Mouse (Mus musculus) left cerebral cortex, adult 11 months (tissue): ENCODE results near the gene Atcay.
A peak's percentile ranks its signal among the peaks of the same experiment; 100 is the strongest.
"Not testable (repeated sequence)": the region's sequence is repeated elsewhere in the genome, so short reads cannot be mapped to it uniquely, and the experiment has no call there.

Experiments
- DNase-seq: peaks from one replicate; pipeline ENCODE4 v3.0.0; 2022; ENCODE audit warnings: low spot score

The Atcay gene

GRCm38 (mm10) chr10:81179451-81180342 lies 50.9 kb downstream of the Atcay start:
- DNase-seq, result no peak

GRCm38 (mm10) chr10:81178927-81179326 lies 51.7 kb downstream of the Atcay start:
- no peak for DNase-seq

DNA sequence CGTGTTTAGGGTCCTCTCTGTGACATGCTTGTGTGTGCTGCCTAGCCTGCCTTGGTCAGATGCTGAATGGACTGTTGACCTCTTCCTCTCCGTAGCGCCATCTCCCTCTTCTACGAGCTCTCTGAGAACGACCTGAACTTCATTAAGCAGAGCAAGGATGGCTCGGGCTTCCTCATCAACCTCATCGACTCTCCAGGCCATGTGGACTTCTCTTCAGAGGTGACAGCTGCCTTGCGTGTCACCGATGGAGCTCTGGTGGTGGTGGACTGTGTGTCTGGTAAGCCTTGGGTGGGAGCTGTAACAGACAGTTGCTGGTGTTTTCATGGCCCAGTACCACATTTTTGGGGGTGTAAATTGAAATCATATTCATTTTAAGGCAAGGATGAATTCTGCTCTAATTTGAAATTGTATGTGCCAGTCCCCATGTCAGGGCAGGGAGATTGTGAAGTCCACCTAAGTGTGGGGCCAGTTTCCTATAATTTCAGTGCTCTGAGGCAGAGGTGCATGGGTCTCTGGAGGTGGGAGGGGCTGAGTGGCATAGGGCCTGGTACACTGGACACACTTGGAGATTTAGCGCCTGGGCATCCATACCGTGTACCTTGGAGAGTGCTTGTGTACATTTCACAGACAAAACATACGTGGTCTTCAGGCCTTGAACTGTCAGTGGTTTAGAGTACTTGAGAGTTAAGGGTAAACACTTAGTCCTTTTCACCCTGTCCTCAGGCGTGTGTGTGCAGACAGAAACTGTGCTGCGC lies 52.5 kb downstream of the Atcay start:
- DNase-seq, result no peak

- DNase-seq, result no peak
Observed at GRCm38 (mm10) chr10:81177491-81177925, 53.1 kb downstream of the Atcay start.

DNA sequence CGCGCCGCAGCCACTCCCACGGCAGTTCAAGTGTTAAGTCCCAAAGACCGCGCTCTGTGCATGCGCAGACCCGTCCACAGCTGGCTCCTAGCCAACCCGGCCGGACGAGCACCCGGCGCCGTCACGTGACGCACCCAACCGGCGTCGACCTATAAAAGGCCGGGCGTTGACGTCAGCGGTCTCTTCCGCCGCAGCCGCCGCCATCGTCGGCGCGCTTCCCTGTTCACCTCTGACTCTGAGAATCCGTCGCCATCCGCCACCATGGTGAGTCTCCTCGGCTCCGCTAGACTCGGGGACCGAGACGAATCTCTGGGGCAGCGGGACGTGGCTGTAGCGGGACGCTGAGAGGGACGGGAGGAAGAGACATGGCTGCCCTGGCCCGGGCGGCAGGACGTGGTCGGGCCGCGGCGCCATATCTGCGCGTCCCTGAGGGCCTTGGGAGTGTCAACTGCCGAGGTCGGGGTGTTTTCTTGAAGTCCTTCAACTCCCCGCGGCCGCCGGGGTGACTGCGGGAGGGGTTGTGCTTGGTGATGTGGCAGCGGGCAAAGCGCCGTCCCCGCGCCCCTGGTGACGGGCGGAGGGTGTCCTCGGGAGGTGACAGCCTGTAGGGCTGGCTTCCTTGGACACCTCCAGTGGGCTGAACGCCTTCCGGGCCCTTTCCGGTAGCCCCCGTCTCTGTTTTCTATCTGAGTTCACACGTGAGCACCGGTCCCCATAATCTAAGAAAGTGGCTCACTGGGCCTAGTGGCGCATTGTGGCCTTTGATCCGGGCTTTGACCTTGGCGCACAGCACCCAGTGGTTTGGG lies 54.0 kb downstream of the Atcay start, which contains the start of gene Eef2:
TSS of gene Eef2 (plus strand) at position 166 of the 806 bp plus-strand sequence.
- DNase-seq, result peak; percentile 97

GRCm38 (mm10) chr10:81175936-81176465 lies 54.6 kb downstream of the Atcay start:
- no peak for DNase-seq

DNA sequence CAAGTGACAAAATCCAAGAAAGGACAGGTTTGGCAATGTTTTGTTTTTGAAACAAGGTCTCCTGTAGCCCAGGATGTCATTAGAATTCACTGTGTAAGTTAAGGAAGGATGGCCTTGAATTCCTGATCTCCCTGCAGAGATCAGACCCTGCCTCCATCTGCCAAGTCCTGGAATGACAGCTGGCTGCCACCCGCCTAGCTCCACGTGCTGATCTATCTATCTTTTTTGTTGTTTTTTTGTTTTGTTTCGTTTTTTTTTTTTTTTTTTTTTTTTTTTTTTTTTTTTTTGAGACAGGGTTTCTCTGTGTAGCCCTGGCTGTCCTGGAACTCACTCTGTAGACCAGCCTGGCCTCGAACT lies 55.3 kb downstream of the Atcay start:
- DNase-seq, result not testable (repeated sequence)

GRCm38 (mm10) chr10:81174617-81175344 lies 55.9 kb downstream of the Atcay start:
- peak; percentile 82 for DNase-seq

GRCm38 (mm10) chr10:81173132-81173531 lies 57.5 kb downstream of the Atcay start:
- DNase-seq, result no peak

DNA sequence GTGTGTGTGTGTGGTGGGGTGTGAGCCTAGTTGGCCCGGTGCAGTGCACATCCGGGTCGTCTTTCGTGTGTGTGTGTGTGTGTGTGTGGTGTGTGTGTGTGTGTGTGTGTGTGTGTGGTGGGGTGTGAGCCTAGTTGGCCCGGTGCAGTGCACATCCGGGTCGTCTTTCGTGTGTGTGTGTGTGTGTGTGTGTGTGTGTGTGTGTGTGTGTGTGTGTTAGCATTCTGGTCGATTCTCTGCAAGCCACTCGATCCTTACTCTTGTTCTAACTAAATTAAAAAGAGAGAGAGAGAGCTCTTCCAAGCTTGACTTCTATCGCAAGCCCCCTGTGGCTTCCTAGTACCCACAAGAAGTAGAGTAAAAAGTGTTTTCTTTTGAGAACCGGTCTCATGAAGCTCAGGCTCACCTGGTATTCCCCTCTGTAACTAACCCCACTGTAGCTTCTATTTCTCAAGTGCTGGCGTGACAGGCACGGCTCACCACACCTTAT lies 61.2 kb downstream of the Atcay start:
- not testable (repeated sequence) for DNase-seq

DNA sequence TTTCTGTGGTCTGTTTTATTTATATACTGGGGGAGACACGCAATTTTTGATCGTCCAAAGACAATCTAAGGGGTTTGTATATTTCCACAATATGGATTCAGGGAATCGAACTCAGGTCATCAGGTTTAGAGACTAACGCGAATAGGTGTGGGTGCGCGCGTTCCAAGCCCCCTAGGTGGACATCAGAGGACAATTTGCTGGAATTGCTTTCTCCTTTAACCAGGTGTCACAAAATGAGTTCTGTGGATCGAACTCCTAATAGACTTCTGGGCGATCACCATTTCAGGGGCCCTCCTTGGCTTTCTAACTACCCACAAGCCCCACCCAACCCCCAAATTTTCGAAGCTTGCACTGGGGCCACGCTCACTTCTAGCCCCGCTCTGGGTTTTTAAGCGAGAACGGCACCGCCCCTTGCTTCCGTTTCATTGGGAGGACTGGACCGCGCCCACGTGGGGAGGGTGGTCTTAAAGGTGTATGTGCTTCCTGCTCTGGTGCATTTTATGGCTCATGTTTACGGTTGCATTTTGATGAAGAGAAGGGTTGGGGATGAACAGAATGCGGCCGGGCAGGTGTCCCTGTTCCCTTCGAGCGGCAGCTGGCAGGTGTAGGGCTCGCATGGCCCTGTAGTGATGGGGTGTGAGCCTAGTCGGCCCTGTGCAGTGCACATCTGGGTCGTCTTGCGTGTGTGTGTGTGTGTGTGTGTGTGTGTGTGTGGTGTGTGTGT lies 62.0 kb downstream of the Atcay start:
- DNase-seq, result peak; percentile 72

DNA sequence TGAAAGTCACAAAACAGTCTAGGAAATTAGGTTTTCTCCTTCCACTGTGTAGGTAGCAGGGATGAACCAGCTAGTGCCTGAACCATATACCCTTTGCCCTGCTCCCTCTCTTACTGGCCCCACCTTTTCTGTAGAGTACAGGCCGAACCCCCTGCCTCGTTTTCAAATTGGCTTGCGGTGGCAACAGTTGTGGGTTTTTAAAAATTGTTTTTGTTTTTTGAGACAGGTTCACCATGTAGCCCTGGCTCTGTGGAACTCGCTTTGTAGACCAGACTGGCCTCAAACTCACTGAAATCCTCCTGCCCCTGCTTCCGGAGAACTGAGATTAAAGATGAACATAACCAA lies 62.6 kb downstream of the Atcay start:
- DNase-seq, result no peak

DNA sequence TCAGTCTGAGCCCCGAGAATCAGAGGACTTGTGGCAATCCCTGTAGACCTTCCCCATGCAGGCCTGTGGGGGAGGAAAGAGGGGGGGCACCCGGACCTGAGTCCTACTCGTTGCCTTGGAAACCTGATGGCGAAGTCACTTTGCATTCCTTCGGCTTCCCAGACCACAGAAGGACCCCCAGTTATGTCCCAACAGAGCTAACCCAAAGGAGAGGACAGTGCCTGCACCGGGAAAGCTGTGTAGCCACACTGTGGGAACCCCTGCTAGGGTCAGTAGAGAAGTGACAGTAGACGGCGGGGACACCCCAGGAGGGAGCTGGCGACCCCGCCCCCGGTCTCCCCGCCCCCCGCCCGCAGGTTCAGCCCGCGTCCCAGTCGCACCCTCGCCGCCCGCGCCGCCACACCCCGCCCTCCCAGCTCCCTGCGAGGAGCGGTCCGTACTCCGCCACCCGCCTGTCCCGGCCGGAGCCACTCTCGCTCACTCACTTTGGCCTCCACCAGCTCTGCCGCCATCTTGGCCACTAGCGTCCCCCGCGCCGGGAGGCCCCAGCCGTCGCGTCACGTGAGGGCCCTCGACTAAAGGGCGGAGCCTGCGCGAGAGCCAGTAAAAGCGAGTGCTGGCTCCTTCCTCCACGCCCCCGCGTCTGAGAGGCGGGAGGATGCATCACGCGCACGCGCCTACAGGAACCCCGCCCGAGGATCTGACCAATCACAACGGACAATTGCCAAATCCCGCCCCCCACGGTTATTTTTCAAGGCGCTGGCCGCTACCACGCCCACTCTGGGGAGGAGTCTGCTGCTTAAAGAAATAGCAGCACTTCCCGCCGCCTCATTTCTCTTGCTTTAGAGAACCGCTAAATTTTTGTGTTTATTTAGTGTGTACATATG lies 63.2 kb downstream of the Atcay start, which contains the start of gene Pias4:
TSS of gene Pias4 (minus strand) at position 724 of the 887 bp plus-strand sequence.
- peak; percentile 100 for DNase-seq

- DNase-seq, result no peak
Observed at GRCm38 (mm10) chr10:81165118-81165517, 65.5 kb downstream of the Atcay start.

- no peak for DNase-seq
Observed at GRCm38 (mm10) chr10:81162318-81162652, 68.3 kb downstream of the Atcay start.

GRCm38 (mm10) chr10:81161602-81162317 lies 68.9 kb downstream of the Atcay start:
- no peak for DNase-seq

GRCm38 (mm10) chr10:81154736-81155135 lies 75.9 kb downstream of the Atcay start:
- DNase-seq, result no peak
